Mouse (Mus musculus) midbrain, embryonic 11.5 days (tissue): Measurements from ENCODE around the gene Olfr1311. TPM values are rescaled to one million over a fixed set of nuclear protein-coding genes. Genes with fewer than 3 reads are reported as not detected.
"Not testable (repeated sequence)": the region's sequence is repeated elsewhere in the genome, so short reads cannot be mapped to it uniquely, and the experiment has no call there.

Experiments
- ATAC-seq: fragments of 200-750 bp; cut with Nextera tagmentation; 2 replicates; pipeline ENCODE4 v1.8.0; 2017; ENCODE audit warnings: moderate TSS enrichment, moderate library complexity; ENCODE audit not compliant: low FRiP score
- DNase-seq: peaks from one replicate; pipeline ENCODE4 v3.0.0; 2015; ENCODE audit warnings: low spot score; ENCODE audit errors: missing footprints
- H3K27ac ChIP-seq: fragments of 300-500 bp; sonication (generic); 2 replicates; pipeline ENCODE4 v1.5.1; 2014; ENCODE audit warnings: low read depth, low read length
- H3K27me3 ChIP-seq: fragments of 300-500 bp; sonication (generic); 2 replicates; pipeline ENCODE4 v1.6.1; 2014; ENCODE audit warnings: mild to moderate bottlenecking, low read length, moderate library complexity, mixed read lengths; ENCODE audit not compliant: control insufficient read depth, insufficient read depth
- H3K36me3 ChIP-seq: fragments of 300-500 bp; sonication (generic); 2 replicates; pipeline ENCODE4 v1.6.1; 2014; ENCODE audit warnings: mild to moderate bottlenecking, low read length, moderate library complexity, mixed read lengths; ENCODE audit not compliant: control insufficient read depth, insufficient read depth
- H3K4me1 ChIP-seq: fragments of 300-500 bp; sonication (generic); 2 replicates; pipeline ENCODE4 v1.6.1; 2014; ENCODE audit warnings: low read length; ENCODE audit not compliant: control insufficient read depth, insufficient read depth
- H3K4me2 ChIP-seq: fragments of 300-500 bp; sonication (generic); 2 replicates; pipeline ENCODE4 v1.6.1; 2014; ENCODE audit warnings: mild to moderate bottlenecking, moderate library complexity
- H3K4me3 ChIP-seq: fragments of 300-500 bp; sonication (generic); 2 replicates; pipeline ENCODE4 v1.5.1; 2014; ENCODE audit warnings: low read depth, low read length
- H3K9ac ChIP-seq: fragments of 300-500 bp; sonication (generic); 2 replicates; pipeline ENCODE4 v1.6.1; 2014; ENCODE audit warnings: low read length
- H3K9me3 ChIP-seq: fragments of 300-500 bp; sonication (generic); 2 replicates; pipeline ENCODE4 v1.6.1; 2016; ENCODE audit warnings: low read length; ENCODE audit not compliant: control insufficient read depth
- WGBS: fragments of 180-500 bp; shearing (Covaris S2); extraction: QIAGEN DNeasy Blood & Tissue Kit; methylation state at CpG from one replicate; pipeline ENCODE4 v1.1.7; 2014; 5-methylcytosine and 5-hydroxymethylcytosine counted together
- polyA plus RNA-seq: library from polyadenylated mRNA; unstranded; fragments of >200 nt; fragmentation: Nextera tagmentation; extraction: Ambion mirVana; gene quantifications from 2 replicates; pipeline ENCODE4 v1.2.1, GENCODE M21; 2014

Olfr1311 gene
- polyA plus RNA-seq = not detected in 2 replicates

DNA sequence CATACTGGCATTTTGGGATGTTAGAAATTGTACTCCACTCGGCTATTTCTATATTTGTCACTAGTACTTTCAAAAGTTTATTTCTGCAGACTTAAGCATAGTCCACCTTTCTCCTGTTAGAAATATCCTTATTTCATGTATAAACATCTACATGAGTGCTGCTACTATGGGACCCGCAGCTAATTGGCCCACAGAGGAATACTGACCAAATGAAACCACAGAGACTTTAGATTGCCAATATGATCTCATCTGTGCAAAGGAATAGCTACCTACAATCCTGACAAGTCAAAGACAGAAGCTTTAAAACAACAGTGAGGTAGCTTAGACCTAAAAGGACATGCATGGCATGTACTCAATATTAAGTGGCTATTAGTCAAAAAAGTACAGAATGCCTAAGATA is at the start of gene Olfr1311:
TSS of gene Olfr1311 (minus strand) at position 101 of the 400 bp plus-strand sequence.
- ATAC-seq (no peak), DNase-seq (no peak)
- 83% methylated on average over 2 of the region's 2 CpGs for WGBS
- no peaks in the 10 kb centered on the region for H3K36me3 ChIP-seq
- H3K9ac ChIP-seq = no peak within 1 kb of the TSS
- H3K4me2 ChIP-seq = no peak within 1 kb of the TSS
- H3K27ac ChIP-seq = no peak within 1 kb of the TSS
- H3K9me3 ChIP-seq = no peaks in the 10 kb centered on the region
- H3K4me3 ChIP-seq = no peak within 1 kb of the TSS
- no peaks in the 10 kb centered on the region for H3K27me3 ChIP-seq
- no peaks in the 10 kb centered on the region for H3K4me1 ChIP-seq

DNA sequence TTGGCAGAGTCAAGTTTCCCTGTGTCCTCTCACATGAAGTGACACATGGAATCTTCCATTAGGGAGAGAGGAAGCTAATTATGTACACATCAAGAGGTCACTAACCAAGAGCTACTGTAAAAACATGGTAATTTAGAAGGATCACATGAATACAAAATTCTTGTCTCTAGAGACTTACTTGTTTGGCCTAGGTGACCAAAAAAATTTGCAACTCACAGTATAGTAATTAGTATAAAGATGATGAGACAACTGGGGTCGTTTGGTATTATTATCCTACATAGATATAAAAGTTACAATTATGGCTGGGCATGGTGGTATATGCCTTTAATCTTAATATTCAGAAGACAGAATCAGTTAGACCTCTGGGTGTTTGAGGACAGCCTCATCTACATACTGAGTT is 25.9 kb upstream of the Olfr1311 start, which contains the start of gene Olfr1312:
TSS of gene Olfr1312 (minus strand) at position 101 of the 400 bp plus-strand sequence.
- no peak within 1 kb of the TSS for H3K4me3 ChIP-seq
- 38% methylated on average over 1 of the region's 1 CpGs for WGBS
- no peak within 1 kb of the TSS for H3K9ac ChIP-seq
- H3K9me3 ChIP-seq = no peaks in the 10 kb centered on the region
- H3K36me3 ChIP-seq = no peaks in the 10 kb centered on the region
- H3K4me2 ChIP-seq = no peak within 1 kb of the TSS
- DNase-seq = no peak
- H3K27ac ChIP-seq = no peak within 1 kb of the TSS
- H3K27me3 ChIP-seq = no peaks in the 10 kb centered on the region
- H3K4me1 ChIP-seq = no peaks in the 10 kb centered on the region
- ATAC-seq = no peak

DNA sequence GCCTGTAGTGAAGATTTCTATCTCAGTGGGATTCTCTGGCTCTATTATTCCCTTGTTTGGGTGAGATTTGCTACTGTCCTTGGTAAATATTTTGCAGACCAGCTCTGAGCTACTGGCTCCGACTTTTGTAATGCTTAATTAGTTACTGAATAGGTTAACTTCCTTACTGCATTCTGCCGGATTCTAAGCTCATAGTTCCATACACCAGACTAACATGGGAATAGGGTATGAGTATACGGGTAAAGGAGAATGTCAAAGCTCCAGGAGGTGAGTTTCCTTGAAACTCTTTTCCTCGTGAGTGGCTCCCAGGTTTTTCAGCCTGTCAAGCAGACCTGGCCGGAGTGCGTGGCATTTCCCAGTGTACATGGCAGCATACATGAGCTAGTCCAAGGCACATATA is 2.8 kb upstream of the Olfr1311 start:
- not testable (repeated sequence) for H3K27me3 ChIP-seq, H3K4me2 ChIP-seq, H3K9me3 ChIP-seq, DNase-seq, H3K4me1 ChIP-seq, H3K4me3 ChIP-seq, H3K9ac ChIP-seq, H3K36me3 ChIP-seq, ATAC-seq, H3K27ac ChIP-seq
- WGBS = 61% methylated on average over 6 of the region's 6 CpGs

DNA sequence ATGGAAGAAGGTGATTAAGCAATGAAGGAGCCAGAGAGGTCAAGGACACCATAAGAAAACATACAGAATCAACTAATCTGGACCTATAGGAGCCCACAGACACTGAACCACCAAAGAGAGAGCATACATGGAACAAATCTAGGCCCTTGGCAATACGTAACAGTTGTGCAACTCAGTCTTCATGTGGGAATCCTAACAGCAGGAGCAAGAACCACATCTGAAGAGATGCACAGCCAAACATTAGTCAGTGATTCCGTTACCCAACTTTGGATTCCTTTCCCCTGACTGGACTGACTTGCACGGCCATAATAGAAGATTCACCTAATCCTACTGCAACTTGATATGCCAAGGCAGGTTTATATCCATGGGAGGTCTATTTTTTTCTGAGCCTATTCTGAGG is 9.3 kb downstream of the Olfr1311 start:
- ATAC-seq (no peak), DNase-seq (no peak)
- Histone ChIP-seq H3K4me1 (no peaks in the 10 kb centered on the region), H3K36me3 (no peaks in the 10 kb centered on the region), H3K9me3 (no peaks in the 10 kb centered on the region), H3K4me2 (no peak overlapping the region), H3K27ac (no peak overlapping the region), H3K4me3 (no peak overlapping the region), H3K27me3 (no peaks in the 10 kb centered on the region), H3K9ac (no peak overlapping the region)
- WGBS = 82% methylated on average over 3 of the region's 3 CpGs

DNA sequence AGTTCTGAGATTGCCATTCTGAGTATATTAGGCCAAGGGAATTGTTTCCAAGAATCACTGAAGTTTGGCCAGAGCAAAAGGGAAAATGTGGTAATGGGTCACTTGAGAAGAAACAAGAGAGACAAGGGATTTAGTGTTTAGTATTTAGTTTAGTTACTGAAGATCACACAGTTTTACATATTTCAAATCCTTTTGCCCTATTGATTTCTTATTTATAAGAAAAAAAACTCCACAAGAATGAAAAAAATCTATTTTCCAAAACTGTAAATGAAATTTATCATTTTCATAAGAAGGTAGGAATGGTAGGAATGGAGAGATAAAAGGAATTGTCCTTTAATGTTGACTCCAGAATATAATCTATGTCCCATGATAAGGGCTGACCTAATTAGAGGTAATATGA is 11.6 kb downstream of the Olfr1311 start, which contains the start of gene Olfr1310:
TSS of gene Olfr1310 (minus strand) at position 101 of the 400 bp plus-strand sequence.
- H3K27ac ChIP-seq = no peak within 1 kb of the TSS
- no peaks in the 10 kb centered on the region for H3K9me3 ChIP-seq
- H3K36me3 ChIP-seq = no peaks in the 10 kb centered on the region
- H3K4me2 ChIP-seq = no peak within 1 kb of the TSS
- no peak for DNase-seq
- H3K4me1 ChIP-seq = no peaks in the 10 kb centered on the region
- H3K9ac ChIP-seq = no peak within 1 kb of the TSS
- ATAC-seq = no peak
- H3K4me3 ChIP-seq = no peak within 1 kb of the TSS
- H3K27me3 ChIP-seq = no peaks in the 10 kb centered on the region

DNA sequence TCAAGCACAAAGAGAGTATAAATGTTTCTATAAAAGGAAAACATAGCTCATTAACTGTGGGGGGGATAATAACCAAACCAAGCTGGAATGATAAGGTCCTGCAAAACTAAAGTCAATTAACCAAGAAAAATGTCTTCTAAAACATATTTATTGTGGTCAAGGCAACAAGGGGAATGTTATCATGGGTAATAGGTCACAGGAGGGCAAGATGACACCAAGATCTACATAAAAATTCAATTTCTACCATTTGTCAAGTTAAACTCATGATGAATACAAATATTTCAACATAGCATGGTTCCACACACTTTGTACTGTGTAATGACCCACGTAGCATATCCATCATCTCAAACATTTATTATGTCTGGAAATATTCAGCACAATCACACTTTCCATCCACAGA is 34.0 kb downstream of the Olfr1311 start, which contains the start of gene Olfr1309:
TSS of gene Olfr1309 (minus strand) at position 101 of the 400 bp plus-strand sequence.
- Histone ChIP-seq H3K4me3 (no peak within 1 kb of the TSS), H3K4me2 (no peak within 1 kb of the TSS), H3K9me3 (no peaks in the 10 kb centered on the region), H3K36me3 (no peaks in the 10 kb centered on the region), H3K27ac (no peak within 1 kb of the TSS), H3K9ac (no peak within 1 kb of the TSS), H3K27me3 (no peaks in the 10 kb centered on the region), H3K4me1 (no peaks in the 10 kb centered on the region)
- ATAC-seq (no peak), DNase-seq (no peak)
- 62% methylated on average over 1 of the region's 1 CpGs for WGBS

Other genes with a start within 250 kb of the Olfr1311 start
- not detected in 2 replicates for gene Olfr1302, start 247.0 kb downstream of the Olfr1311 start, polyA plus RNA-seq
- gene Olfr1303, start 204.1 kb downstream of the Olfr1311 start, polyA plus RNA-seq = not detected in 2 replicates
- not detected in 2 replicates for gene Olfr1305, start 147.3 kb downstream of the Olfr1311 start, polyA plus RNA-seq
- gene Olfr1306, start 108.1 kb downstream of the Olfr1311 start, polyA plus RNA-seq = not detected in 2 replicates
- not detected in 2 replicates for gene Olfr1307, start 75.0 kb downstream of the Olfr1311 start, polyA plus RNA-seq
- not detected in 2 replicates for gene Olfr1308, start 59.5 kb downstream of the Olfr1311 start, polyA plus RNA-seq
- gene Olfr1309, start 34.1 kb downstream of the Olfr1311 start, polyA plus RNA-seq = not detected in 2 replicates
- gene Olfr1310, start 11.7 kb downstream of the Olfr1311 start, polyA plus RNA-seq = not detected in 2 replicates
- gene Olfr1312, start 25.8 kb upstream of the Olfr1311 start, polyA plus RNA-seq = not detected in 2 replicates
- not detected in 2 replicates for gene Olfr1313, start 53.4 kb upstream of the Olfr1311 start, polyA plus RNA-seq
- not detected in 2 replicates for gene Olfr1314, start 72.4 kb upstream of the Olfr1311 start, polyA plus RNA-seq
- gene Olfr1315-ps1, start 91.0 kb upstream of the Olfr1311 start, polyA plus RNA-seq = not detected in 2 replicates
- gene Olfr1316, start 110.6 kb upstream of the Olfr1311 start, polyA plus RNA-seq = not detected in 2 replicates
- not detected in 2 replicates for gene Olfr1317, start 115.9 kb upstream of the Olfr1311 start, polyA plus RNA-seq
- gene Olfr1318, start 129.8 kb upstream of the Olfr1311 start, polyA plus RNA-seq = not detected in 2 replicates
- gene Lpcat4, start 215.1 kb upstream of the Olfr1311 start, polyA plus RNA-seq = 8.9 and 9.3 TPM in 2 replicates
- not detected in 2 replicates for gene Nutm1, start 234.9 kb upstream of the Olfr1311 start, polyA plus RNA-seq
- gene Nop10, start 237.5 kb upstream of the Olfr1311 start, polyA plus RNA-seq = 160 and 161 TPM in 2 replicates
- gene Slc12a6, start 241.4 kb upstream of the Olfr1311 start, polyA plus RNA-seq = 14.4 and 16.0 TPM in 2 replicates
- not detected in 2 replicates for gene Gm21985, start 241.9 kb upstream of the Olfr1311 start, polyA plus RNA-seq